Mouse (Mus musculus): ENCODE measurements at regions not wholly inside any gene's neighbourhood (a gene's known extent, or its start where the extent isn't known, plus 50 kb on each side); places are given as distances from the start of the nearest gene placed in this dataset.

- no peak for ATAC-seq (ENCODE audit: poor library complexity, severe bottlenecking)
Observed at GRCm38 (mm10) chr5:75248279-75248678, 96.2 kb downstream of the Pdgfra start.

- ATAC-seq (ENCODE audit: poor library complexity, severe bottlenecking): no peak
Observed at GRCm38 (mm10) chr5:75249671-75250070, 97.6 kb downstream of the Pdgfra start.

DNA sequence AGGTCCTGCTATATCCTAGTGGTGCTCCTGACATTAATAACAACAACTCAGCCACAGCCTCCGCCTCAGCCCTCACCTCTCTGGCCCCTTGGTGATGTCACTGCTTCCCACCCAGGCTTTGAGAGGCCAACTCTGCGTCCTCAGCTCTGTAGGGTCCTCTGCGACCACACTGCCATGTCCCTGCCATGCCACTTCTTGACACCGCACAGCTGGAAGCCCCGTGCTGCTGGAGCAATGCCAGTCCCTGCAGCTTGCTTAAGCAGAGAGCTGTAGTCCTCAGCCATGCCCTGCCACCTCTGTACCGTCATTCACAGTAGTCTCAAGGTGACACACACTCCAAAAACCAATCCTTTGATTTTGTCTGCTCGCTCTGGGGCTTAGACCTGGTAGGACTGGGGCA, 101.3 kb downstream of the Pdgfra start:
- no peak for ATAC-seq (ENCODE audit: poor library complexity, severe bottlenecking)

DNA sequence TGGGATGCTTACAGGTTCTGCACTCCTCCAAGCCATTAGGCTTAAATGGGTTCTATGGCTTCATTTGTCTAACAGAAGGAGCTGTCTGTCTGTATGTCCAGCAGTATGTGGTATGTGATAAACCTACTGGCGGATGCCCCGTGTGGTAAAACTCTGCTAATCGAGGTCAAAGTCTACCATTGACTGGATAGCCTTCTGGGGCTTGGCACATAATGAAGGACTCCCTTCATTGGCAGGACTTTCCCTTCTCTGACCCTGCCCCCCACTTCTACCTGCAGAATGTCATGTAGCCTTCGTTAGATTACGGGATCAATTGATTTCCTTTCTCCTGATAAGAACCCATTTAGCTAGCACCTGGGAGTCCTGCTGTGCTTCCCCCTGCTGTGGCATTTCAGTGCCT, 101.7 kb downstream of the Pdgfra start:
- no peak for ATAC-seq (ENCODE audit: poor library complexity, severe bottlenecking)

DNA sequence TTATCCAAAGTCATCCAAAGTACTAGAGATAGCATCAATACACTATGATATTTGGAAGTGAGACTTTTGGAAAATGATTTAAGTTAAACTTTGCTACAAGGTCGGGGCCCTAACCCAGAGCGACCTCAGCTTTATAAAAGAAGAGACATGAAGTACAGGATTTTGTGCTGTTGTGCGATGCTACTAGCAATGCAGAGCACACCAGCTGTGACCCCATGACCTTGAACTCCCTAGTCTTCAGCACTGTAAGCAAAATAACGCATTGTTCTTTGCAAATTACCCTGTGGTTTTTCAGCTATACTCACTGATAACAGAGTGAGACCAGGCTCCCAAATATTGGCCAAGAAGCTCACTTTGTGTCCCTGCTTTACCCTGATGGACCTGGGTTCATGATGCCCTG, 104.1 kb downstream of the Pdgfra start:
- no peak for ATAC-seq (ENCODE audit: poor library complexity, severe bottlenecking)

DNA sequence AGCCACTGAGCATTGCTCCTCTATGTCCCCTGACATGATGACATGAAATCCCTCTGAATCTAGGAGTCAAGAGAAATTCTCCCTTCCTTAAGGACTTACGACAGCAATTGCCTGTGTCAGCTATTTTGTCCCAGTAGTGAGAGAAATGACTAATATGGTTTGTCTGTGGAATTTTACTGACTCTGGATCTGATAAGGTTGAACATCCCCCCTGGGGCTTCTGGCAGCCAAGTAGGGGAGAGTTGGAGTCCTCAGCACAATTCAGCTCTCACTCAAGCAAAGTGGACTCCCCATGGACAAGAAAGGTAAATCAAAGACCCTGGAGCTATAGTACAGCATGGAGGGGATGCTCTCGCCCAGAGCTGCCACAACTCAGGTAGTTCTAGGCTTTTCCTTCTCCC, 105.0 kb downstream of the Pdgfra start:
- no peak for ATAC-seq (ENCODE audit: poor library complexity, severe bottlenecking)

- ATAC-seq (ENCODE audit: poor library complexity, severe bottlenecking): no peak
Observed at GRCm38 (mm10) chr5:75260247-75260646, 108.2 kb downstream of the Pdgfra start.

GRCm38 (mm10) chr5:75266111-75266676, 114.1 kb downstream of the Pdgfra start:
- no peak for ATAC-seq (ENCODE audit: poor library complexity, severe bottlenecking)

DNA sequence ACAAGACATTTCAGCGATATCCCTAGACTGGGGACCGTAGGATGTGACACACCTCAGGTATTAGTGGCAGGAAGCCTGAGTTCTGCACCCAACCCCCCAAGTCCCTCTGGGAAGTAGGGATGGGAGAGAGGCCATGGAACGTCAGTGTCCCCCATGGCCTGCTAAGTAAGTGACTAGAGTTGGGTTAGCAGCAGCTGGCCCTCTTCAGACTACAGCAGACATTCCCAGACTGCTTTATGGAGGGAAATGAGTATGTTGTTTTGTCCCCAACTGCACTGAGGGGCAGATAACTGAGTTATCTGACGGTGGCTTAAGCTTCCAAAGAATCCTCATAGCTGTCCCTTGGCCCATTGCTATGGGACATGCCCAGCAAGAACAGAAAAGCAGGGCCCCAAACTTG, 114.8 kb downstream of the Pdgfra start:
- no peak for ATAC-seq (ENCODE audit: poor library complexity, severe bottlenecking)

DNA sequence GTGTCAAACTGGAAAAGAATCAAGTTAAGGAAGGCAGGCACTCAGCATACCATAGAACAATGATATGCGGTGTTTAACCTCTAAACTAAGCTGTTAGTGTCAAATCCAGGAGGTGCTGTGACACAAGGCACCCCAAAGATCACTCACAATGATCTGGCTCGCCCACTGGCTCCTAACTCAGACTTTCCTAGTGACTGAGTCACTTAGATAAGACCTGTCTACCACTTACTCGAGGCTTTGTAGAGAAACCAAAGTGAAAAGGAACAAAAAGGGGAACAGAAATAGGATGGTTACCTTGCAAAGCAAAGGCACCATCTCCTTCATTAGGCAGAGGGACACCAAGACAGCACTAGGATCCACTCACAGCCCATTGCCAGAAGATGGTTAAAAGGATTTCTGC, 115.7 kb downstream of the Pdgfra start:
- no peak for ATAC-seq (ENCODE audit: poor library complexity, severe bottlenecking)

DNA sequence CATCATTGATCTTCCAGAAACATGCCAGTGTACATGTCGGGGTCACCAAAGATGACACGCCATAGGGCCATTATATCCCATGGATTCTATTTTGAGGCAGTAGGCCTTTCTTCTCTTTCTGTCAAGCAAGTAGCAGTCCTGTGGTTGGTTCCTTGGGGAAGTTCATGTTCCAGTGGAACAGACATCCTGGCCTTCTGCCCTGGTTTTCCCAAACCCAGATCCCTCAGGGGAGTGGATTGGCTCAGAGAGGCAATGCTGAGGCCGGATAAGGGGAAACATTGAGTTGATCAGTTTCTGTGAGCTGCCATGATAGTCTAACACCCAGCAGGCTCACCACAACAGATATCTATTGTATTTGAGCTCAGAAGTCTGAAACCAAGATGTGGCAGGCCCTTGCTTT, 125.9 kb downstream of the Pdgfra start:
- ATAC-seq (ENCODE audit: poor library complexity, severe bottlenecking): no peak

- peak; percentile 94 for ATAC-seq (ENCODE audit: poor library complexity, severe bottlenecking)
Observed at GRCm38 (mm10) chr5:75279561-75280171, 127.6 kb downstream of the Pdgfra start.

GRCm38 (mm10) chr5:75280698-75281097, 128.6 kb downstream of the Pdgfra start:
- ATAC-seq (ENCODE audit: poor library complexity, severe bottlenecking): no peak

GRCm38 (mm10) chr5:75281510-75281909, 129.4 kb downstream of the Pdgfra start:
- ATAC-seq (ENCODE audit: poor library complexity, severe bottlenecking): no peak

GRCm38 (mm10) chr5:75282617-75283016, 130.5 kb downstream of the Pdgfra start:
- ATAC-seq (ENCODE audit: poor library complexity, severe bottlenecking): no peak

GRCm38 (mm10) chr5:75283841-75284240, 131.7 kb downstream of the Pdgfra start:
- ATAC-seq (ENCODE audit: poor library complexity, severe bottlenecking): no peak

- ATAC-seq (ENCODE audit: poor library complexity, severe bottlenecking): no peak
Observed at GRCm38 (mm10) chr5:75285950-75286349, 133.9 kb downstream of the Pdgfra start.

DNA sequence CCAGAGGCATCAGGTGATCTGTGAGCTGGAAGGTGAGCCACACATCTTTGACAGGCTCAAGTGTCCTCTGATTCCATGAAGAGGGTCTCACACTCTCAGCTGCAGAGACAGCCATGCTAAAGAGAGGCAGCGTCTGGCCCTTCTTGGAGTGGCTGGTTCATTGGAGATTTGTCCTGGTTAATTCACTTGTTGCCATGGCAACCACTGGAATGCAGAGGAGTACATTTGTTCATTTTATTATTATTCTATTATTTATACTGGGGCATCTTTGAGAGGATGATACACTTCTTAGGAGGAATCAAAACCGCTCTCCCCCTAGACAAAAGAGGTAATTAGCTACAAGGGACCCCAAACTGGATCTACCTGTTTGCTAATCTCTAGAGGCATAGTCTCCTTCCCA, 143.6 kb downstream of the Pdgfra start:
- ATAC-seq (ENCODE audit: poor library complexity, severe bottlenecking): no peak

DNA sequence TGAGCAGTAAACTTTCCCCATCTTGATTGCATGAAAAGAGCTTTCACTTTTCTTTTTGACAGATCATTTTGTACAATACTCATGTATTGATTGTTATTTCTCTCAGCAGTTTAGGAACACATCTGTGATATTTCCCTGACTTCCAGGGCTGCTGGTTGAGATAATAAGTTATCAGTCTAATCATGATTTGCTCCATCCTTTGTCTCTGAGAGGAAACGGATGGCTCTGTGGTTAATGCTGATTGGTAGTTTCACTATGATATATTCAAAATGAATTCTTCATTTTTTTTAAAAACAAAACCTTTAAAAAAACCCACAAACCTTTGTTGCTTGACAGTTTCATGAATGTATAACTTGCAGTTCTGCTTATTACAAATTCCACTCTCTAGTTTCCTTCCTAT, 160.8 kb downstream of the Pdgfra start:
- no peak for ATAC-seq (ENCODE audit: poor library complexity, severe bottlenecking)

DNA sequence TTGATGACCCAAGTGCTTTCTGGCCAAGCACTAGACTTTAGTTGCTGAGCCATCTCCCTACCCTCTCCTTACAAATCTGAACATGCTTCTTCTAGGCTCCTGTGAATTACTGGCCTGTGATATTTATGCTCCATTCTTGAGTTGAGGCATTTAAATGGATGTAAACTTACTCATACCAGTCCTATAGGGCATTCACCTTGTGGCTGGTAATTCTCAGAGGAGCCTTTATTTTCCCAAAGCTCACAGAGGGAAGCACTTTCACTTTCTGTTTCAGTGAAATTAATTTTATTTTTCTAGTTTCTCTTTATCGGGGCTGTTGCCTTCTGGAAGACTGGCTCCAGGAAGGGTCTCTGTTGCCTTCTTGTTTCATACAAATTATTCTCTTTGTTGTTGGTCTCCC, 163.9 kb downstream of the Pdgfra start:
- no peak for ATAC-seq (ENCODE audit: poor library complexity, severe bottlenecking)

DNA sequence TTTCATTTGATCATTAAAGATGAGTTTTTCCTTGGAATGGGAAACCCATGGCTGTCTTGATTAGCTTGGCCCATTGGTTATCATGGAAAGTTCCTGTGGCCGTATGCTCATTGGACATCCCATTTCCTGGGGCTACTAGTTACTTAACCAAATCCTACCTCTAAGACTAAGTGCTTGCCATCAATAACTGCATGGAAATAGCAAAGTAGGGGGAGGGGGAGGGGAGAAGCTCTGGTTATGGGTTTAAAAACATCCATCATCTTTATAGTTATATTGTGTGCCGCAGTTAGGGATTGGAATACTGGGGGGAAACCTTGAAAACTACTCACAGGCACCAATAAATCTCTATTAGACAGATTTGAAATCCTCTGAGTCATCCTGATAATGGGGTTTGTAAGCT, 168.4 kb downstream of the Pdgfra start:
- ATAC-seq (ENCODE audit: poor library complexity, severe bottlenecking): no peak

GRCm38 (mm10) chr5:75334050-75334449, 182.0 kb downstream of the Pdgfra start:
- ATAC-seq (ENCODE audit: poor library complexity, severe bottlenecking): no peak

GRCm38 (mm10) chr5:75336454-75336853, 184.4 kb downstream of the Pdgfra start:
- ATAC-seq (ENCODE audit: poor library complexity, severe bottlenecking): no peak
